Mouse (Mus musculus) E14TG2a.4 (cell line): ENCODE measurements around the gene Tmem184b.

Experiments
- CTCF ChIP-seq: conservative IDR thresholded peaks from 2 replicates; pipeline ENCODE4 v1.5.1; 2014; ENCODE audit warnings: low read length
- NANOG ChIP-seq: IDR thresholded peaks from 2 replicates; pipeline ENCODE4 v1.6.1; 2014; ENCODE audit warnings: borderline replicate concordance, low read length, mixed read lengths

- TF ChIP-seq CTCF (no peak), NANOG (no peak)
These were observed 22.1 kb upstream of the Tmem184b start for GRCm38 (mm10) chr15:79425516-79425915.
